Mouse (Mus musculus): ENCODE results near the gene Amh. TPM values are rescaled to one million over a fixed set of nuclear protein-coding genes. Genes with fewer than 3 reads are reported as not detected.
"Not testable (repeated sequence)": the region's sequence is repeated elsewhere in the genome, so short reads cannot be mapped to it uniquely, and the experiment has no call there.

Gene Amh
- polyA plus RNA-seq, 1 experiment from 2014 or later: 0.16 TPM

DNA sequence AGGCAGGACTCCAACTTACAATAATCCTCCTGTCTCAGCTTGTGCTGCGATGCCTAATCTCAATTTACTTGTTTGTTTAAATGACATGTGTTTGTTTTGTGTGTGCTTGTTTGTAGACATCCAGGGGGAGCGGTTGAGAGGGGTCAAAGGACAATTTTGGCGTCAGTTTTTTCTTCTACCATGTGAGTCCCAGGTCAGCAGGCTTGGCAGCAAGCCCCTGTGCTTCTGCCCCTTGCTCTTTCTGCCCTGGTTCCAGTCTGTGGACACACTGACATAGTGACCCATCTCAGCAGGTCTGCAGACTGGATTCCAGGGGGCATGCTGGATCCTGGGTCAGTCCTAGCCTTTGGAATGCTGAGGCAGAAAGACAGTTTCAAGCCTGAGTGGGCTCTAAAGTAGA lies 14.4 kb downstream of the Amh start:
- H3K9me3 ChIP-seq (replicated peaks): no peaks in the 10 kb centered on the region
- H3K4me2 ChIP-seq: no peak overlapping the region

DNA sequence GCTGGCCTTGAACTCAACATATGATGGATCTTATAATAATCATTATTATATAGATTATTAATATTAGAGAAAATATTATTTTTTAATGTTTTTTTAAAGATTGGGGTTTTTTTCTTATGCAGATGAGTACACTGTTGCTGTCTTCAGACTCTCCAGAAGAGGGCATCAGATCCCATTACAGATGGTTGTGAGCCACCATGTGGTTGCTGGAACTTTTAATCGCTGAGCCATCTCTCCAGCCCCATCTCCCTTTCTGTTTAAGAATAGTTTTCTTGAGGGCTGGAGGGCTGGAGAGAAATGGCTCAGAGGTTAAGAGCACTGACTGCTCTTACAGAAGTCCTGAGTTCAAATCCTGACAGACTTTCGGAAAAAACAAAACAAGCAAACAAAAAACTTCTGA lies 16.9 kb downstream of the Amh start:
- no peak for ATAC-seq (replicated peaks; ENCODE audit: insufficient number of reproducible peaks, insufficient read depth, low FRiP score, low read depth)
- no peak overlapping the region for H3K27ac ChIP-seq
- H3K27me3 ChIP-seq: no peaks in the 10 kb centered on the region
- no peaks in the 10 kb centered on the region for H3K9me3 ChIP-seq (replicated peaks)
- H3K36me3 ChIP-seq: no peaks in the 10 kb centered on the region
- no peak overlapping the region for H3K4me3 ChIP-seq
- H3K4me1 ChIP-seq (replicated peaks): 0 out of 2 replicates have a peak, but pooled peaks cover 3% of the 10 kb centered on the region
- no peak overlapping the region for H3K4me2 ChIP-seq
- H3K9ac ChIP-seq: no peak overlapping the region
- 38% methylated on average over 2 of the region's 2 CpGs for WGBS

More for the DNA sequence above, 14.4 kb downstream of the Amh start:
- WGBS: 41% methylated on average over 3 of the region's 3 CpGs
- H3K9ac ChIP-seq: no peak overlapping the region
- no peaks in the 10 kb centered on the region for H3K36me3 ChIP-seq
- H3K4me1 ChIP-seq (replicated peaks): no peaks in the 10 kb centered on the region
- no peaks in the 10 kb centered on the region for H3K27me3 ChIP-seq
- ATAC-seq (replicated peaks; ENCODE audit: insufficient number of reproducible peaks, insufficient read depth, low FRiP score, low read depth): no peak
- H3K4me3 ChIP-seq: no peak overlapping the region
- H3K27ac ChIP-seq: no peak overlapping the region

DNA sequence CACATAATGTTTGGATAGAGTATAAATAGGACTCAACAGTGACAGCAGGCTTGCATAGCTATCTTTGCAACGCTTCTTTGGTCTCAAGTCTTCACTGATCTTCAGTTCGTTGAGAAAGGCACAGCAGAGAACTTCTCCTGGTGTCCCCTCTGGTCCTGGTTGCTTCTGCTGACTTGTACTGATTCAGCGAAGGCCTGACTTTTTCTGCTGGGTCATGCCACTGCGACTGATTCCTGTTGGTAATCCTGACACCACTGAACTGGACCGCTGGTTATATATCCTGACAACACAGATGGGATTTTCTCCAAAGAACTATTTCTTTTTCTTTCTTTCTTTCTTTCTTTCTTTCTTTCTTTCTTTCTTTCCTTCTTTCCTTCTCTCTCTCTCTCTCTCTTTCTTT lies 17.5 kb downstream of the Amh start:
- WGBS: 80% methylated on average over 5 of the region's 5 CpGs
- no peak for ATAC-seq (replicated peaks; ENCODE audit: insufficient number of reproducible peaks, insufficient read depth, low FRiP score, low read depth)
- Histone ChIP-seq H3K27ac (no peak overlapping the region), H3K27me3 (no peaks in the 10 kb centered on the region), H3K4me2 (no peak overlapping the region), H3K4me1 (replicated peaks) (peaks cover 5% of the 10 kb centered on the region), H3K36me3 (no peaks in the 10 kb centered on the region), H3K9ac (no peak overlapping the region), H3K9me3 (replicated peaks) (no peaks in the 10 kb centered on the region), H3K4me3 (no peak overlapping the region)

DNA sequence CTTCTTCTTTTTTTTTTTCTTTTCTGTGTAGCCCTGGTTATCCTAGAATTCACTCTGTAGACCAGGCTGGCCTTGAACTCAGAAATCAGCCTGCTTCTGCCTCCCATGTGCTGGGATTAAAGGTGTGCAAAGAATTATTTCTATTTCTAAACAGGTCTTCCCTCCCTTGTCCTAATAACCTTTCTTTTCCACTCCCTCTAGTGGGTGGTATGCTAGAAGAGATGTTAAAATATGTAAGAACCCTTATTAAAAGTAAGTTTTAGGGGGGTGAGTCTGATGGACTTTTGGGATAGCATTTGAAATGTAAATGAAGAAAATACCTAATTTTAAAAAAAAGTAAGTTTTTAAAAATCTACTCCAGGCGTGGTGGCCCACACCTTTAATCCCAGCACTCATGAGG lies 18.3 kb downstream of the Amh start:
- Histone ChIP-seq H3K9ac (no peak overlapping the region), H3K27ac (0 out of 2 replicates have a peak overlapping the region, but pooled peaks have one; percentile 18), H3K4me1 (replicated peaks) (peaks cover 13% of the 10 kb centered on the region), H3K36me3 (no peaks in the 10 kb centered on the region), H3K9me3 (replicated peaks) (no peaks in the 10 kb centered on the region), H3K4me3 (no peak overlapping the region), H3K27me3 (no peaks in the 10 kb centered on the region), H3K4me2 (no peak overlapping the region)
- ATAC-seq (replicated peaks; ENCODE audit: insufficient number of reproducible peaks, insufficient read depth, low FRiP score, low read depth): no peak
- WGBS: 89% methylated on average over 1 of the region's 1 CpGs

DNA sequence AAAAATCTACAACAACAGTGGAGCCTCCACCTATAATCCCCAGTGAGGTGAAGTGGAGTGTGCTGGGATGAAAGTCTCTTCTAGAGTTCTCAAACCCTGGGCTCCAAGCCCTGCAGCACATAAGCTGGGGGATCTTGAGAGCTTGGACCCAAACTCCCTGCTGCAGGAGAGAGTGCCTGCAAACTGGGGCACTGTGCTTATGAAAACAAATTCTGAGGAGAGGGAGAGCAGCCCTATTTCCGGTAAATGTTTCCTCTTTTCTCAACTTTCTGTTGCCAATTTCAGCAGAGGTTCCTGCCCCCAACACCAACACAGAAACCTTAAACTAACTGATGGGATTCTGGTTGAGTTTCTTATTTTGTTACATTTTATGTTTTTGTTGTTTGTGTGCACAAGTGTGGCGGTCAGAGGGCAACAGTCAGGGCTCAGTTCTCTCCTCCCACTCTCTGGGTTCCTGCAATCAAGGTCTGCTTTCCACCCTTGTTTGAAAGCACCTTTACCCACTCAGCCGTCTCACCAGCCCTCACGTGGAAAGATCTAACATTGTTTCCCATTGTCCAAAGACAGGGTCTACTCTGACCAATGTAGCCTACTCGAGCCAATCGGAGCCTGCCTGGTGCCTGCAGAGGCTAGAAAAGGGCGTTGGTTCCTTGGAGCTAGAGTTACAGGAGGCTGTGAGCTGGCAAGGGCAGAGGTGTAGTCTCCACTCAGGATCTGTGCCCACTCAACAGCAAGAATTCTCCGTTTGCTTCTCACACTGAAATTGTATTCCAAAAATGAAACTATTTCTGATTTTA lies 19.0 kb downstream of the Amh start:
- Histone ChIP-seq H3K9ac (no peak overlapping the region), H3K27ac (0 out of 2 replicates have a peak overlapping the region, but pooled peaks have one; percentile 18)

DNA sequence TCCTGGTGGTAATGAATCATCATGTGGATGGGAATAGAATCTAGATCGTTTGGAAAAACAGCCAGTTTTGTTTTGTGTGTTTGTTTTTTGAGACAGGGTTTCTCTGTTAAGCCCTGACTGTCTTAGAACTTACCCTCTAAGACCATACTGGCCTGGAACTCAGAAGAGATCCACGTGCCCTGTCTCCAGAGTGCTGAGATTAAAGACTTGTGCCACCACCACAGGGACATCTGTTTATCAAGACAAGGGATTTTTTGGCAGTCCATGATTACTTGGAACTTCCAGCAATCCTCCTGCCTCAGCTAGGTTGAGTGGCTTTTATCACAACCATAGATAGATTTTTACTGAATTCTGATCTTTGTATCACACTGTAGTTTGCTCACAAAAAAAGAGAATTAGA lies 19.8 kb downstream of the Amh start:
- Histone ChIP-seq H3K27me3 (no peaks in the 10 kb centered on the region), H3K4me2 (no peak overlapping the region), H3K4me3 (no peak overlapping the region), H3K4me1 (replicated peaks) (peaks cover 24% of the 10 kb centered on the region), H3K36me3 (peaks cover 8% of the 10 kb centered on the region), H3K9me3 (replicated peaks) (no peaks in the 10 kb centered on the region), H3K9ac (no peak overlapping the region), H3K27ac (no peak overlapping the region)
- no peak for ATAC-seq (replicated peaks; ENCODE audit: insufficient number of reproducible peaks, insufficient read depth, low FRiP score, low read depth)
- 66% methylated on average over 2 of the region's 2 CpGs for WGBS

More for the DNA sequence above, 19.0 kb downstream of the Amh start:
- no peak overlapping the region for H3K4me2 ChIP-seq
- 55% methylated on average over 8 of the region's 8 CpGs for WGBS
- ATAC-seq (replicated peaks; ENCODE audit: insufficient number of reproducible peaks, insufficient read depth, low FRiP score, low read depth): no peak
- peaks cover 16% of the 10 kb centered on the region for H3K4me1 ChIP-seq (replicated peaks)
- H3K27me3 ChIP-seq: no peaks in the 10 kb centered on the region
- no peaks in the 10 kb centered on the region for H3K9me3 ChIP-seq (replicated peaks)
- peaks cover under 1% of the 10 kb centered on the region; the same call in 1 of the 2 replicates for H3K36me3 ChIP-seq
- H3K4me3 ChIP-seq: no peak overlapping the region

DNA sequence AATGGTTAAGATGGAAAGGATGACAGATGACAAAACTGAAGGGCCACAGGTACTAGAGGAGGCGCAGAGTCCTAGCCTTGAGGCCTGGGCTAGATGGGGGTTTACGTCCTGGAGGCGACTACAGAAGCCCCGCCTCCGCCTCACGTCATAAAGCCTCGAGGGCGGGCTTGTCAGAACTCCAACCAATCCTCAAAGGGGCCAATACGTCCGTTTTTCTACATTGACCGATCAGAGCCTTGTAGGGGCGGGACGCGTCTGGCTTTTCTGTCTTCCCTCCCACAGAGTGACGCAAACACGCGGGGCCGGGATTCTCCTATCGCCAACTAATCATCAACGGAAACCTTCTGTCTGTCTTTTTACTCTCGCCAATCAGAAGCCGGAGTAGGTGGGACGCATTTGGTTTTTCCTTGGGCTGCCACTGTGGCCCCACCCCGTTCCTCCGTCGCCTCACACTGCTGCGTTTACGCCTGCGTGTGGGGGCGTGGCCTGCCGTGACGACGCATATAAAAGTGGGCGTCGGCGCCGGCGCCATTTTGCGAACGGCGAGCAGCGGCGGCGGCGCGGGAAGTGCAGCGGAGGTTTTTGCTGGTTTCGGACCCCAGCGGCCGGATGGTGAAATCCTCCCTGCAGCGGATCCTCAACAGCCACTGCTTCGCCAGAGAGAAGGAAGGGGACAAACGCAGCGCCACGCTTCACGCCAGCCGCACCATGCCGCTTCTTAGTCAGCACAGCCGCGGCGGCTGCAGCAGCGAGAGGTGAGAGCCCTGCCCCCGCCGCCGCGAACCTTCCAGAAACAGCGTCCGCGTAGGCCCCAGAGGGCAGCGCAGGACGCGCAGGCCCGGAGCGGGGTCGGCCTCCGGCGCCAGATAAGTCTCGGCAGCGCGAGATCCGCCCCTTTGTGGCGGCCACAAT lies 21.4 kb downstream of the Amh start, which contains the start of gene Oaz1:
TSS of gene Oaz1 (plus strand) at position 506 of the 912 bp plus-strand sequence.
- peak; percentile 98 for ATAC-seq (replicated peaks; ENCODE audit: insufficient number of reproducible peaks, insufficient read depth, low FRiP score, low read depth)
- H3K27me3 ChIP-seq: no peaks in the 10 kb centered on the region
- H3K4me2 ChIP-seq: peak within 1 kb of the TSS; percentile 93
- H3K36me3 ChIP-seq: peaks cover 19% of the 10 kb centered on the region
- H3K27ac ChIP-seq: peak within 1 kb of the TSS; percentile 94
- H3K9ac ChIP-seq: peak within 1 kb of the TSS; percentile 90
- peaks cover 39% of the 10 kb centered on the region for H3K4me1 ChIP-seq (replicated peaks)
- H3K4me3 ChIP-seq: peak within 1 kb of the TSS; percentile 82
- under 1% methylated on average over 78 of the region's 82 CpGs for WGBS
- H3K9me3 ChIP-seq (replicated peaks): no peaks in the 10 kb centered on the region

DNA sequence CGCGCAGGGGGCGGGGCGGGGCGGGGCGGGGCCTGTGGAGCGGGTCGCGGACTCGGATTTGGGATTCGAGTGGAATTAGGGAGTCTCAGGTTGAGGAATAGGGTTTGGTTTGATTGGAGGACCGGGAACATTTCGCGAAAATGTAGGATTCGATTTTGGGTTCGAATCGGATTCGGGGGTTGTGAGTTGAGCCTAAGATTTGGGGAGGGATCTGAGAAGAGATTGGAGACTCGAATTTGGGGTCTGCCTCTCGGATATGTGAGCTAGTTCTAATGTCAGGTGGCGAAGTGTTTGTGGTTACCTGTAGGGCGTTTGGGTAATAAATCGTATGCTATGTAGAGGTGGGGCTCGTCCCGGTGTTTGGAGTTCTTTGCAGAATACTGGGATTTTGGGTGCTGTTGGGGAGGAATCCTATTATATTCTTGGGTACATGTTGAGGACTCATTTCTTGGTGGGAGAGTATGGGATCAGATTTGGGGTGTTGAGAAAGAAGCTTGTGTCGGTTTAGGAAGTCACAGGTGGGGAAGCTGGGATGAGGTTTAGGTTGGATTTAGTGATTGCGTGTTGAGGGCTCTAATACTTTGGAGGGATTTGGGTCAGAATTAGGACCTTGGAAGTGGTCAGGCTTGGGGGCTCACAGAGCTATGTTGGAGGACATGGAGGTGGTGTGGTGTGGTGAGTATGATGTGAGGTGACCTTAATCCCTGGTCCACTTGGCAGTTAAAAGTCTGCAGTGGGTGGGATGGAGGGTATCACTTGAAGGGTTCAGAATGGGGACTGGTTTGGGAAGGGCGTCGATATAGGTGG lies 22.2 kb downstream of the Amh start:
- H3K4me2 ChIP-seq: peak overlapping the region; percentile 93
- peak overlapping the region; percentile 94 for H3K27ac ChIP-seq
- no peak for ATAC-seq (replicated peaks; ENCODE audit: insufficient number of reproducible peaks, insufficient read depth, low FRiP score, low read depth)
- H3K9ac ChIP-seq: peak overlapping the region; percentile 90
- H3K9me3 ChIP-seq (replicated peaks): no peaks in the 10 kb centered on the region
- H3K4me3 ChIP-seq: peak overlapping the region; percentile 82
- no peaks in the 10 kb centered on the region for H3K27me3 ChIP-seq
- H3K36me3 ChIP-seq: peaks cover 19% of the 10 kb centered on the region
- 4% methylated on average over 29 of the region's 29 CpGs for WGBS
- peaks cover 40% of the 10 kb centered on the region for H3K4me1 ChIP-seq (replicated peaks)

DNA sequence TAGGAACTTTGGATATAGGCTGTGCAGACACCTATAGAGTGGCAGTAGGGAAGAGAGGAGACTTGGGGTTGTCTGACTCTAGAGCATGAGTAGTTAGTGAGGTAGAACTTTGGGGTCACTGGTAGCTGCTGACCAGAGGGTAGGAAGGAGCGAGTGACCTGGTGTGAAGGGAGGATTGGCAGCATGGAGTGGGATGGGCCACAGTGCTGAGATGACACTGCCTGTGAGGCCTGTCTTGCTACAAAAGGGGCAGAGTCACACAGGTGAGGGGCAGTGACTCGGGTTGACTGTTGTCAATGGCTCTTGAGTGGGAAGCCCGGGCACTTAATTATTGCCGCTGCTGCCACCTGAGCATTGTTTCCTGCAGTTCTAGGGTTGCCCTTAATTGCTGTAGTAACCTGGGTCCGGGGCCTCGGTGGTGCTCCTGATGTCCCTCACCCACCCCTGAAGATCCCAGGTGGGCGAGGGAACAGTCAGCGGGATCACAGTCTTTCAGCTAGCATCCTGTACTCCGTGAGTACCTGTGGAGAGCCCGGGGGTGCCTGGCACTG lies 22.9 kb downstream of the Amh start:
- Histone ChIP-seq H3K36me3 (peaks cover 19% of the 10 kb centered on the region), H3K4me2 (peak overlapping the region; percentile 93), H3K27ac (no peak overlapping the region), H3K4me1 (replicated peaks) (peaks cover 40% of the 10 kb centered on the region), H3K9ac (peak overlapping the region; percentile 90), H3K27me3 (no peaks in the 10 kb centered on the region), H3K9me3 (replicated peaks) (no peaks in the 10 kb centered on the region), H3K4me3 (peak overlapping the region; percentile 82)
- 62% methylated on average over 10 of the region's 10 CpGs for WGBS
- ATAC-seq (replicated peaks; ENCODE audit: insufficient number of reproducible peaks, insufficient read depth, low FRiP score, low read depth): no peak

DNA sequence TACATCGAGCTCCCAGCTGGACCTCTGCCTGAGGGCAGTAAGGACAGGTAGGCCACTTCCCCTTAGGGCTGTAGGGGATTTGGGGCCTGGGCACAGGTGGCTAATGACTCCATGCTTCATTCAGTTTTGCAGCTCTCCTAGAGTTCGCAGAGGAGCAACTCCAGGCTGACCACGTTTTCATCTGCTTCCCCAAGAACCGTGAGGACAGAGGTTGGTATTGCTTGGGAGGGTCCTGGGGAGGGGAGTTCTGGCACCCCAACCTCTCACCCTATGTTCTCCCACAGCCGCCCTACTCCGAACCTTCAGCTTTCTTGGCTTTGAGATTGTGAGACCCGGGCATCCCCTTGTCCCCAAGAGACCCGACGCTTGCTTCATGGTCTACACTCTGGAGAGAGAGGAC lies 23.5 kb downstream of the Amh start:
- not testable (repeated sequence) for H3K9me3 ChIP-seq (replicated peaks); H3K27ac ChIP-seq; H3K27me3 ChIP-seq; H3K9ac ChIP-seq; ATAC-seq (replicated peaks; ENCODE audit: insufficient number of reproducible peaks, insufficient read depth, low FRiP score, low read depth)
- 78% methylated on average over 9 of the region's 9 CpGs for WGBS
- Histone ChIP-seq H3K4me3 (peak overlapping the region; percentile 82), H3K4me1 (replicated peaks) (peaks cover 40% of the 10 kb centered on the region), H3K4me2 (peak overlapping the region; percentile 93), H3K36me3 (peaks cover 19% of the 10 kb centered on the region)

All from heart, embryonic 15.5 days (tissue).